Mouse (Mus musculus) intestine, postnatal 0 days (tissue): ENCODE measurements at regions not wholly inside any gene's neighbourhood (a gene's known extent, or its start where the extent isn't known, plus 50 kb on each side); places are given as distances from the start of the nearest gene placed in this dataset.

Experiments used
- ATAC-seq: fragments of 200-750 bp; cut with Nextera tagmentation; 2 replicates; pipeline ENCODE4 v1.8.0; 2017; ENCODE audit warnings: mild to moderate bottlenecking, moderate TSS enrichment, moderate library complexity
- H3K27ac ChIP-seq: fragments of 300-500 bp; sonication (generic); 2 replicates; pipeline ENCODE4 v1.5.1; 2014; ENCODE audit warnings: mild to moderate bottlenecking, low read depth, low read length, moderate library complexity
- H3K27me3 ChIP-seq: fragments of 300-500 bp; sonication (generic); replicated peaks from 2 replicates; pipeline ENCODE4 v1.6.1; 2014; ENCODE audit warnings: low read length, mixed read lengths; ENCODE audit not compliant: control insufficient read depth, insufficient read depth
- H3K36me3 ChIP-seq: fragments of 300-500 bp; sonication (generic); 2 replicates; pipeline ENCODE4 v1.6.1; 2014; ENCODE audit warnings: mild to moderate bottlenecking, moderate library complexity; ENCODE audit not compliant: control insufficient read depth, insufficient read depth
- H3K4me1 ChIP-seq: fragments of 300-500 bp; sonication (generic); replicated peaks from 2 replicates; pipeline ENCODE4 v1.6.1; 2014; ENCODE audit warnings: antibody characterized with exemption, low read length, mixed read lengths; ENCODE audit not compliant: control insufficient read depth, insufficient read depth
- H3K4me2 ChIP-seq: fragments of 300-500 bp; sonication (generic); replicated peaks from 2 replicates; pipeline ENCODE4 v1.6.1; 2014; ENCODE audit warnings: low read depth, mild to moderate bottlenecking, moderate library complexity
- H3K4me3 ChIP-seq: fragments of 300-500 bp; sonication (generic); 2 replicates; pipeline ENCODE4 v1.5.1; 2014; ENCODE audit warnings: low read depth, low read length
- H3K9ac ChIP-seq: fragments of 300-500 bp; sonication (generic); 2 replicates; pipeline ENCODE4 v1.6.1; 2014; ENCODE audit warnings: mild to moderate bottlenecking, low read depth, low read length
- H3K9me3 ChIP-seq: fragments of 300-500 bp; sonication (generic); 2 replicates; pipeline ENCODE4 v1.6.1; 2016; ENCODE audit warnings: mixed run types; ENCODE audit not compliant: control insufficient read depth
- CTCF ChIP-seq: sonication (generic); IDR thresholded peaks from 2 replicates; pipeline ENCODE4 v1.5.1; 2016; ENCODE audit warnings: low read depth, mild to moderate bottlenecking, control low read depth, antibody characterized with exemption, moderate library complexity
- WGBS: fragments of 180-500 bp; shearing (Covaris S2); extraction: QIAGEN DNeasy Blood & Tissue Kit; methylation state at CpG from one replicate; pipeline ENCODE4 v1.1.7; 2014; 5-methylcytosine and 5-hydroxymethylcytosine counted together

- Histone ChIP-seq H3K4me1 (no peaks in the 10 kb centered on the region), H3K27ac (no peak overlapping the region), H3K9ac (no peak overlapping the region), H3K9me3 (no peaks in the 10 kb centered on the region), H3K4me3 (no peak overlapping the region), H3K36me3 (no peaks in the 10 kb centered on the region), H3K27me3 (no peaks in the 10 kb centered on the region), H3K4me2 (no peak overlapping the region)
- WGBS = 46% methylated on average over 13 of the region's 13 CpGs
- no peak for ATAC-seq
- no peak for TF ChIP-seq CTCF
Measured at GRCm38 (mm10) chr16:64068787-64069673, 205.1 kb upstream of the Epha3 start.

DNA sequence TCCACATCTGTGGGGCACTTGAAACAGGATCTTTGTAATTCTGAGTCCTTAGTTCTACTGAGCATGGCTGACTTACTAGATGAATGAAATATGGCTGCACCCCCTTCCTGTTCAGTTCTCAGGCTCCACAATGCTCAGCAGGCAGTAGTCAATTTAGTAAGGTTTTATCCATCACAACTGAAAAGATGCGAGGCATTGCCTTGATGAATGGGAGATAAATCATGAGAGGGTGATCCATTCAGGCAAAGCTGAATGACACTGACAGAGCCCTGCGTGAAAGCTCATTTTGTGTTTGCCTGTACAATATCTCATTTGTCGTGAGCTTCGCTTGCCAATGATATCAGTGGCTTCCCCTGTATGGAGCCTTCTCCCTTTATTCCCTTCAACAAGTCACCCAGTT, 198.6 kb upstream of the Epha3 start:
- Histone ChIP-seq H3K4me2 (no peak overlapping the region), H3K9me3 (no peaks in the 10 kb centered on the region), H3K4me1 (no peaks in the 10 kb centered on the region), H3K27me3 (no peaks in the 10 kb centered on the region), H3K36me3 (no peaks in the 10 kb centered on the region), H3K9ac (no peak overlapping the region), H3K4me3 (no peak overlapping the region), H3K27ac (no peak overlapping the region)
- TF ChIP-seq CTCF = no peak
- no peak for ATAC-seq
- WGBS = 88% methylated on average over 4 of the region's 4 CpGs

DNA sequence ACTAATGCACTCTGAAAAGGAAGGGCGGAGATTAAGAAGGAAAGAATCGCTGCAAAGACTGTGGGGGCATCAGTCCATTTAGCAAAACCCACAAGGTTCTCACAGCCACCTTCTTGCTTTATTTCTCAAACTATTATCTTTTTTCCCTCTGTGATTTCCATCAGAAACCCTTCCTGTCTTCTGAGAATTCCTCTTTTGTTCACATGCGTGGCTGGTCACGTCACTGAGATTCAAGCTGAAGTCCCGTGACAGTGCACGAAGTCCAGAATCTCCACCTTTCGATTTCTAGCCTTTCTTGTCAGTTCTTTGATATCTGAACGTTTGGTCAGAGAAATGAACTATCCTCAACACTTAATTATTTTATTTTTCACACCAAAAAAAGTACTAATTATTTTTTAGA, 194.7 kb upstream of the Epha3 start:
- TF ChIP-seq CTCF = no peak
- H3K36me3 ChIP-seq = no peaks in the 10 kb centered on the region
- 81% methylated on average over 8 of the region's 8 CpGs for WGBS
- no peak overlapping the region for H3K4me3 ChIP-seq
- H3K4me1 ChIP-seq = no peaks in the 10 kb centered on the region
- no peak overlapping the region for H3K9ac ChIP-seq
- H3K27me3 ChIP-seq = no peaks in the 10 kb centered on the region
- H3K27ac ChIP-seq = no peak overlapping the region
- H3K4me2 ChIP-seq = no peak overlapping the region
- H3K9me3 ChIP-seq = no peaks in the 10 kb centered on the region
- ATAC-seq = no peak

GRCm38 (mm10) chr16:64054346-64054745, 190.4 kb upstream of the Epha3 start:
- ATAC-seq = no peak

GRCm38 (mm10) chr16:64048026-64048425, 184.1 kb upstream of the Epha3 start:
- 77% methylated on average over 1 of the region's 1 CpGs for WGBS
- ATAC-seq = no peak

More at GRCm38 (mm10) chr16:64054346-64054745, 190.4 kb upstream of the Epha3 start:
- no peaks in the 10 kb centered on the region for H3K9me3 ChIP-seq
- no peaks in the 10 kb centered on the region for H3K36me3 ChIP-seq
- H3K4me2 ChIP-seq = no peak overlapping the region
- no peaks in the 10 kb centered on the region for H3K27me3 ChIP-seq
- TF ChIP-seq CTCF = no peak
- no peaks in the 10 kb centered on the region for H3K4me1 ChIP-seq
- no peak overlapping the region for H3K4me3 ChIP-seq
- H3K27ac ChIP-seq = no peak overlapping the region
- no peak overlapping the region for H3K9ac ChIP-seq
- 85% methylated on average over 1 of the region's 1 CpGs for WGBS

DNA sequence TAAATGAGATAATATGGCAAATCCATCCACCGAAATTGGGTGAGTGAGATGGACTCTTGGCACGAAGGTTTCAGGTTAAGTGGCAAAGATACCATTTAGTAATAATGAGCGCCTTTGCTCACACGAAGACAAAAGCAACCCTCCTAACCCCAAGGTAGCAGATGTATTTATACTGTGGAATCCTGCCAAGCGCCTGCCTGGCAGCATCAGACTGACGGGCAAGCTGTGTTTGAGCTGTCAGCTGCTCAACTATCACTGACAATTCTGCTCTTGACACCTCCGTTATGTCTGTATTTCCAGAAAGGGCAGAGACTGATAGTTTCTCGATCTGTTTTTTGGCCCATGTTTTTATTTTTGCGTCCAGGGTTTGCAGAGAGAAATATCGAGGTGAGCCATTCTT, 169.1 kb upstream of the Epha3 start:
- Histone ChIP-seq H3K4me2 (no peak overlapping the region), H3K4me3 (no peak overlapping the region), H3K36me3 (no peaks in the 10 kb centered on the region), H3K4me1 (no peaks in the 10 kb centered on the region), H3K27me3 (no peaks in the 10 kb centered on the region), H3K9me3 (no peaks in the 10 kb centered on the region), H3K9ac (no peak overlapping the region), H3K27ac (no peak overlapping the region)
- TF ChIP-seq CTCF = no peak
- no peak for ATAC-seq
- 87% methylated on average over 10 of the region's 10 CpGs for WGBS

More at GRCm38 (mm10) chr16:64048026-64048425, 184.1 kb upstream of the Epha3 start:
- Histone ChIP-seq H3K9ac (no peak overlapping the region), H3K4me1 (no peaks in the 10 kb centered on the region), H3K9me3 (no peaks in the 10 kb centered on the region), H3K4me3 (no peak overlapping the region), H3K27me3 (no peaks in the 10 kb centered on the region), H3K4me2 (no peak overlapping the region), H3K27ac (no peak overlapping the region), H3K36me3 (no peaks in the 10 kb centered on the region)
- TF ChIP-seq CTCF = no peak
